Mouse (Mus musculus): ENCODE data around the gene Hpgds.
A peak's percentile ranks its signal among the peaks of the same experiment; 100 is the strongest.

Gene Hpgds

DNA sequence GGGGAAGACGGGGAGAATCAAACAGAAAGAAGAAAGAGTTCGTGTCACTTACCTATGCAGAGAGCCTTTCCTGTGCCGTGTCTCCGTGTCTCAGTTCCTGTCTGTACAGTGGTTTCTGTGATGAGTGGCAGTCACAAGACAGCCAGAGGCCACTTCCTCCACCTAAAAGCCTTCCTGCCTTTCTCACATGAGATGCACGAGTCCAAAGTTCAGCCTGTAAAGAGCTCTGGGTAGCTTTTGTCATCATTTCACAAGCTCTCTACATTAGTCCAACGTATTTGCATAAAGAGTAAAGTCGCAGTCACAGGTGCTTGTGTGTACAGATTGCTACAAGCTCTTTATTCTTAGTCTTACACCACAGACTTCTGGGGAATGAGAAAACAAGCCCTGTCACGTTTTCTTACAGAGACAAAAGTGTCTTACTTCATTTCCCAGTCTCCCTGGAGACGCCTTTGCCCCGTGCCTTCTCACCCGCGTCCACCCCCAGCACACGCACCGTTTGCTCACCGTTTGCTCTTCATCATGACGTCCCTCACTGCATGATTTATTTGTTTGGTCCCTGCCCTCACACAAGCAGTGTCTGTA, at the start of gene Hpgds:
TSS of gene Hpgds (minus strand) at position 288 of the 585 bp plus-strand sequence.
- peak; percentile 58 for DNase-seq

DNA sequence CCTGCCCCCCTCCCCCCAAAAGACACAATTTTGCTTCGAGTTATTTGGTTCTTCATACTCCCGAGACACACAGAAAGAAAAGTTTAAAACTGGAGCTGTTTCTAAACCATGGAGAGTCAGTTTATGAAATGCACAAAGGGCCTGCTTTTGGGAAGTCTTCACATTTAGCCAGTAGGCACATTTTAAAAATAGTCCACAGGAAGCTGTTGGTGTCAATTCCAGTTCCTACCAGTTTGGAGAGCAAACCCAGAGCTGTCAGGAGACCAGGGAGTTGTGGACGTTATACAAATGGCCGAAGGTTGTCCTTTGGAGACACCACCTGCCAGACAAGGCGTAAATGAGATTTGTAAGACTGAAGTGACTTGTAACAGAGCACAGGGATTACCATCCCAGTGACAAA, 20.3 kb upstream of the Hpgds start:
- DNase-seq = no peak

DNA sequence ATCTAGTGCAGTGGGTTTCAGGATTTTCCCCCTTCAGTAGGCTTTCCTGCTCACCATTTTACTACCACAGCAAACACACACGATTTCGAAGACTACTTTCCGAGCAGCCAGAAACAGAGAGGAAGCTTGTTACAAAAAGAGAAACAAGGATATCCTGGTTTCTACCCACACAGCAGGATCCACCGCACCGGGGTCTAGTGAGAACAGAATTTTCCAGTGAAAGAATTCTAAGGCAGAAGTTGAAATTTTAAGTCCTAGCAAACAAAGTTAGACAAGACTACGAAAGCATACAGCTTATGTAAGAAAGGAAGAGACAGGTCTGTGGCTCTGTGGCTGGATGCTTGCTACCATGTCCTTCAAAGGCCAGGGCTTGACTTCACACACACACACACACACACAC, 19.4 kb upstream of the Hpgds start:
- no peak for DNase-seq

DNA sequence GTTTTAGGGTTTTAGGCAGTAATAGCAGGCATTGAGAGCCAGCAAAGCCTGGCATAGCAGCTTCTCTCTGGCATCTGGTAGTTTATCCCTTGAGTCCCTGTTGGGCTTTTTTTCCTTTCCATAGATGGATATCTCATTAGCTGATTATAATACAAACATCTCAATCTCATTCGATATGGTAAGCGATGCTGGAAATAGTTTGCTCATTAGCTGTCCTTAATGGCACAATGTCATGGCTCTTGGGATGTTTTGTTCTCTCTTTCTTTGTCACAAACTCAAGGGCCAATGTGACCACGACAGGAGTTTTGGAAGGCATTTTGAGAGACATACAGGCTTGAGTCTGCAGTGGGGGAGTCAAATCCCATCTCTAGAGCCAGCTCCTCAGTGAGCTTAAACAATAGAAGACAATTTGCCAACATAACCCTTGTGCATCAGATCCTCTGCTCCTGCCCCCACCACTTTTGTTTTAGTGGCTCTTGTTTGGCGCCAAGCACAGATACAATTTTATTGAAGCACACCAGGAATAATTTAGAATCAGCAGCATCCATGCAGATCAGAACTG, 14.8 kb upstream of the Hpgds start:
- DNase-seq = no peak

DNA sequence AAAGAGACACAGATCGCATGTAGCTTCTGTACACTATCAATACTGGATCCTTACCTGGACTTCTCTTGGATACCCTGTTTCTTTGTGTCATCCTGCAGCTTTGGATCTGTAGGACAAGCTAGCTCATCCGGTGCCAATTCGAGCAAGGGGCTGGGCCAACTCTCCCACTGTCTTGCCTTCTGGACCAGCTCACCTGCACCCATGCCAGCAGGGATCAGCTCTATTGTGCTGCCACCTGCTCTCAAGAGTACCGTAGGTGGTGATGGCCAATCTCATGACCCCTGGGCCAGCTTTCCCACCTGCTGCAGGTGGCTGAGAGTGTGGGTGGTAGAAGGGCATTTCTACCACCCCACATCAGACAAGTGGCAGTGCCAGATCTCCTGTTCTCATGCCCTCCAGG, 12.3 kb upstream of the Hpgds start:
- DNase-seq = no peak

DNA sequence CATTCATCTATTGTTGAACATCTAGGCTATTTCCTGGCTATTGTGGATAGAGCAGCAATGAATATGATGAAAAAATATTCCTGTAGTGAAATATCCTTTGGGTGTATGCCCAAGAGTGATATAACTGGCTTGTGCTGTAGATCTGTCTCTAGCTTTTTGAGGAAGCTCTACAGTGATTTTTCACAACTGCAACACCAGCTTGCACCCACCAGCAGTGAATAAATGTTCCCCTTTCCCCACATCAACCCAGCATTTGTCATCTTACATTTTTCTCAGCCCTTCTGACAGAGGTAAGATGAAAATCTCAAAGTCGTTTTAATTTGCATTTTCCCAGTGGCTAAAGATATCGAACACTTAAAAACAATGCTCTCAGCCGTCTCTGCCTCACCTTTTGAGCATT, 8.9 kb upstream of the Hpgds start:
- DNase-seq = no peak

DNA sequence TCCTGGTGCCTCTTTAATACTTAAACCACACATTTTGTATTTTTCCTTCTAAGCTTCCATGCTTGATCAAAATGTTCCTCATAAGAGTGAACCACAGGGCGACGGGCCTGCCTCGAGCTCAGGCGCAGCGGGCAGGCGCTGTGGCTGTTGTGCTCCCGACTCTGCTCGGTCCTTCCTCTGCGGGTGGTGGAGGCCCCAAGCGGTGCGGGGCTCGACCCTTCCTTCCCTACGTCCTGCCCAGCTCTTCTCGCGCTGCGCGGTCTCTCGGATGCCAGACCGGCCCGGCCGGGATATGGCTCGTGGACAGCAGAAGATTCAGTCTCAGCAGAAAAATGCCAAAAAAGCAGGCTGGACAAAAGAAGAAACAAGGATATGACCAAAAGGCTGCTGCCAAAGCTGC, 6.0 kb upstream of the Hpgds start:
- no peak for DNase-seq

DNA sequence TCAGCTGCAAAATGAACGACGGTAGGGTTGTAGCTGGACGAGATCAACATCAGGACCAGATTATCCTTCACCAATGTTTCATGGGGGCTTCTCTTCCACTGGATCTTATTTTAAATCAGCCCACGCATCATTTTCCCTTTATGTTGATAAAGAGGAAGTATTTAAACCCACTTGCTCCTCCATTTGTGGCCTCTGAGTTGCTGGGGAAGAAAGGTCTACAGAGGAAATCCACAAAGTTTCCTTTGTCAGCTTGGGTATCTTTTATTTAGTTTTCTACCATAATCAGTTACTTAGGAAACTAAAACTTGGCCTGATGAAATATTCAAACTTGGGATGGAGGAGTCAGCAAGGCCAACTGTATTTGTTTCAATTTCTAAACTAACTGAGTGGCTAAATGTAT, 1.7 kb upstream of the Hpgds start:
- DNase-seq = no peak

DNA sequence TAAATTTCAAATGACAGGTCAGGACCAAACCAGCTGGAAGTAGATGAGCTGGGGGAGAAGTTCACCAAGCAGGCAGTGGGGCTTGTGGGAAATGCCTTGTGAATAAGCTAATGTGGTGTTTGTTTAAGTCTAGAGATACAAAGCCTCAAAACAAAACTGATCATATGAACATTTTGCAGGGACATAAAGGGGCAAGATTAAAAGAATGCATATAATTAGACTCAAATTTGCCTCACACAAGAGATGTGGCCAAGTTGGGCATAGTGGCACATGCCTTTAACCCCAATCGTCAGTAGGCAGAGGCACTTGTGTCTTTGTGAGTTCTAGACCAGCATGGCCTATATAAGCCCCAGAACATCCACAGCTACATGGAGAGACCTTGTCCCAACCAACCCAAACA, 2.4 kb downstream of the Hpgds start:
- no peak for DNase-seq

DNA sequence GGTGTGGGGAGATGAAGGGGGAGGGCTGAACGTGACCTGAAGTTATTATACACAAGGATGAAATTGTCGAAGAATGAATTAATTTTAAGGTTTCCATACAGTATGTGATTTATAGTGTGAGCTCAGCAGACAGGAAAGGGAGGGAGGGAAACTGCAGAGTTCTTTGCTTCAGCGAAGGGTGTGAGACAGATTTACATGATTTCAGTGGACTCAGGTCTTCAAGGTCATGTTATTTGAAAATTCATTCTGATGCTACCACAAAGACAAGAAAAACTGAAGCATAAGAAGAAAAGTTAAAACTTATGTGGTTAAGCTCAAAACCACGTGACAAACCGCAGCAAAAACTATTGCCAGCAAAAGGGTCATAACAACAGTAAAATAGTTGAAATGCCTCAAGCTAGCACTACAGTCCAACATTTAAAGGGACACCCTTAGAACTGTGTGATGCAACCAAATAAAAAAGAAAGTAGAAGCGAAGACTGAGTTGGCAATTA, 3.9 kb downstream of the Hpgds start:
- DNase-seq = no peak

DNA sequence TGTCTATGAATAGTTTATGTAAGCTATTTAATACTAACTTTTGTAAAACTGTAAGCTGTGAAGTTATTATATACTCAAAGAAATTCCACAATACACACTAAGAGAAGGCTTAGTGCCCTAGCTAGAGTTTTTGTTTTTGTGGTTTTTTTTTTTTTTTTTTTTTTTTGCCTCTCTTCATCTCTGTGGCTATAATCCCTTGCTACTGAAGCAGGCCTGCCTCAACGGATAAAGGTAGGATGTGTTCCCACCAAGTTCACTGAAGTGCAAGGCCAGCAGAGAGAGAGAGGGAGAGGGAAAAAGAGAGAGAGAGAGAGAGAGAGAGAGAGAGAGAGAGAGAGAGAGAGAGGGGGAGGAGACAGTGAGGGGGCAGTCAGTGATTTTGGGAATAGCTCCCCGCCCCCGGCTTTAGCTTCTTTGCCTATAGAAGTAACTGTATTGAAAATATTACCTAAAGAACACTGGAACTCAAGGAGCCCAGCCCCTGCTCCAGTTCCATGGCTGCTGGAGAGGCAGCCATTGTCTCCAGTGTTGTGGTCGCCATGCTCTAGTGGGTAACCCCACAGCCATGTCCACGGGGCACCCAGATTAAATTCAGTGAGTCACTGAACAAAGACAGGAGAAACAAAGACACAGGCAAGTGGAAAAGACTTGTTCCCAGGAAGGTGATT, 4.5 kb downstream of the Hpgds start:
- no peak for DNase-seq

DNA sequence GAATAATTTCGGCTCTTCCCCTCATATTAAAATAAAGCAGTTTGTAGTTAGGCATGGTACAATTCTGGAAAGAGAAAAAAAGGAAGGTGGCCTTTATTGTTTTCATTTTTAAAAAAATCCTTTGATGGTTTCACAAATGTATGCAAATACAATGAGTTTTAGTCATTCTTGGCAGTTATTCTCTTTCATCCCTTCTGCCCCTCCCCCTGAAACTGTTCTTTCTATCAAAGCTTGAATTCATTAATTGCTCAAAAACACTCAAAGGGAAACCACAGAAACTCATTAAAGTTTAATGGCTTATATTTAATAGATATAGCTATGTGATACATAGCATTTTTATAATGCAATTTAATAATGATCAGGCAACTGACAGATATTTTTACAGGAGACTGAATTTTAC, 6.5 kb downstream of the Hpgds start:
- DNase-seq = no peak

DNA sequence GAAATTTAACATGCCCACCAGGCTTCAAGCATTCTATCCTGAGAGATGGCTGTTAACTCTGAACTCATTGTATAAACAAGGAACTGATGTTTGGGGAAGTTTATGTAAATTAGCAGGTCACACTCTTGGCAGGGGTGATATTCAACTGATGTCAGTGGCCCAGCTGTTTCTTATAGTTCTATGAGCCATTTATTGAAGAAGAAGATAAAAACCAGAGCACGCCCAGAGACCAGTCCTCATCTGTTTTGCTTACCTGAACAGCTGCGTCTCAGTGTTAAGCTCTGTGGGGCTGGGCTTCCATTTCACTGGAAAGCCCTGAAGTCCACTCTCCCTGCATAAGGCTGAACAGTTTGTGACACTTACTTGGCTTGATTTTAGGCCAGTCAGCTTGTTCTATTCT, 6.9 kb downstream of the Hpgds start:
- no peak for DNase-seq

DNA sequence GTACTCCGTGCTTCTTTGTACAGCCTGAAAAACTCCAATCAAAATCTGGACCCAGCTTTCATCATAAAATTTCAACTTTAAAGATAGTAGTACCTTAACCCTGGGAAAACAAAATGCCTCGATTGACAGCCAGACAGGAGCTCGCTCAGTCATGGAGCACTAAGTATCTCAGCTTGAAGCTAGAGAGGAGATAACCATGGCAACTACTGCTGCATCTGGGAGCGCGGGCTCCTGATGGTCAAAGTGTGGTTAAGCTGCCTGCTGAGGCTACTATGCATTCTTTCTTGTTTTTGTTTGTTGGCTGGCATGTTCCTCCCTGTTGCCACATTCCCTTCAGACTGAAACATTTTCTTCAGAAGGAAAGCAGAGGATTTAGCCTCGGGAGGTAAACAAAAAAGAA, 12.3 kb downstream of the Hpgds start:
- DNase-seq = no peak

DNA sequence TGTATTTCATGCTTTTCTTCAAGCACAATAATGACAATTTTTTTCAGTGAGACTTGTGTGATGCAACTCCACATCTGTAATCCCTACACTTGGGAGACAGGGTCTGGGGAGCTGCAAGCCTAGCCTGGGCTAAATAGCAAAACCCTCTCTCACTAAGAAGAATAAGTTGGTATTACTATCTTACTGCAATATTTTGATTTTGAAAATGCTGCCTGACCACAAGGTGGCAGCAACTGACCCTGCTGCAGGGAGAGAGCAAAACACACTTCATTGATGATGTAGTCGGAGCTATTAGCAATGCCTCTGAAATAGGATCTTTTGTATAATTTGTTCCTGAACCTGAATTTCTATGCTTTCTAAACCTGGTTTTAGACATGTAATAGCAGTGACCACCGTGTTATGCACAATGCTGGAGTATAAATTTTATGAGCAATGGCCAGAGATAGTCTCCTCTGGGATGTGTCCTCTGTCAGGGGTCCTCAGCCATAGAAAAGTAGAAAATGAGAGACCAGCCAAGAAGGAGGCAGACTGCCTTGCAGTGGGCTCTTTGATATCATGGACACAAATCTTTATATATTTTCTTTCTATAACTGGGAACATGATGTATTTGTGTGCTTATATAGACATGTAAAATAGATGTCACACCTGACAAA, 18.5 kb downstream of the Hpgds start:
- DNase-seq = peak; percentile 48

DNA sequence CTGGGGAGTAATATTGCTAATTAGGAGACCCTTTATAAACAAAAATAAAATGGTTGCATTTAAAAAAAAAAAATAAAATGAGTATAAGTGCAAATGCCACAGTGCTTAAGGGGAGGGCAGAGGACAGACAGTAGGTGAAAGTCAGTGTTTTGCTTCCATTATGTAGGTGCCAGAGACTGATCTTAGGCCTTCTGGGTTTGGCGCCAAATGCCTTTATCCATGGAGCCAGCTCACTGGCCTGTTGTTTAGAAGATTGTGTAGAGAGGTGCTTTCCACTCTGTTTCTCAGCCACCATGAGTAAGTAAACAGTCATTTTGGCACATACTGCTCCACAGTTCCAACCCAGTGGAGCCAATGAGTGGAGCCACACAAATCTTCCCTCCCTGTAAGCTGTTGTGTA, 27.2 kb downstream of the Hpgds start:
- no peak for DNase-seq

DNA sequence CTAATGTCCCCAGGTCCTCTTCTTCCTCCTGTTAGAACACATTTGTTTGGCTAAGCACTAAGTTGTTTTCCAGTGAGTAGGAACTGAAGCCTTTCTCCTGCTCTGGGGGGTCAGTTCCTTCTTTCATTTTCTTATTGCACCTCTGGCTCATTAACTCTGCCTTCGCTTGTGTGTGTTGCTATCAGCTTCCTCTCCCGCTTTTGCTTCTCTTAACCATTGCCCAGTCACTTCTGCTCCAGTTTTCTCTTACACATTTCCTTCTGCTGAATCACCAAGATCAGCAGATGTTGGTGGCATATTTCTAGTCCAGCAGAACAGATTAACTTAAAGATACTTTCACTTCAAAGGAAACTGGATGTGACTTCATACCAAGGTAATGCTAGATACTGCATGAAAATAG, 29.8 kb downstream of the Hpgds start:
- no peak for DNase-seq

DNA sequence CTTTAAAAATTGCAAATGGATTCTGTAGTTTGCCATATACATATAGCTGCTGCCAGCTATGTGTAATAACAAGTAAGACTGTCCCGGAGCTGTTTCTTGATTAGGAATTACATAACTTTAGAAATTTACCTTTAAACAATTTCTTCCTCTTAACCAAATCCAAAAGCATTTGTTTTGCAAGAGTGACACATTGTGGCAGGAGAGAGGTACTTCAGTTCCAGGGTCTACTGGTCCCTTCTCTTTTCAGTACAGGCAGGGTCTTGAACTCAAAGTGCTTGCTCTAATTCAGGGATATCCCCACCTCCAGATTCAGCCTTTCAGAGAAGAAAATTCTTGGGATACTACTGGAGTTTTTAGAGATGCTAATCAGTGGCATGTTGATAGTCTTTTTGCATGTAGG, 65.6 kb downstream of the Hpgds start:
- DNase-seq = no peak

DNA sequence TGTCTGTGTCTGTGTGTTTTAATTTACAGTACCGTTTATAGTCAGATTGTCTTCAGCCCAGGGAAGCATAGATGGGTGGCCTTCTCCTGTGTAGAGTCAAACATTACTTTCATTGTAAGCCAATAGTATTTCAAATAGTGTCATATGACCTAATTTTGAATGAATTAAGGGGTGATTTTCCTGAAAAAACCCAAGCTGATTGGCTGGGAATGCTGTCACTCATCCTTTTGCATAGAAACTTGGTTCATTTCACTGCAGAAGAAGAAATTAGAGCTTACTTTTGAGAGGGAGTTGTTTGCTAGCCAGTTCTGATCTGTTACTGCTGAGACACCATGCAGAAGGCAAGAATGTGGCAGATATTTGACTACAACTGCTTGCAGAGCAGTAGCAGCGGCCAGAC, 69.5 kb downstream of the Hpgds start:
- no peak for DNase-seq
